Mouse (Mus musculus) kidney, postnatal 25 days (tissue): ENCODE data around the gene Prkag2.

Source experiments
- DNase-seq, 2 experiments: peaks; one replicate each; pipeline ENCODE4 v3.0.0; 2021; ENCODE audit warnings: mixed read lengths in 2 of 2

Prkag2 gene

DNA sequence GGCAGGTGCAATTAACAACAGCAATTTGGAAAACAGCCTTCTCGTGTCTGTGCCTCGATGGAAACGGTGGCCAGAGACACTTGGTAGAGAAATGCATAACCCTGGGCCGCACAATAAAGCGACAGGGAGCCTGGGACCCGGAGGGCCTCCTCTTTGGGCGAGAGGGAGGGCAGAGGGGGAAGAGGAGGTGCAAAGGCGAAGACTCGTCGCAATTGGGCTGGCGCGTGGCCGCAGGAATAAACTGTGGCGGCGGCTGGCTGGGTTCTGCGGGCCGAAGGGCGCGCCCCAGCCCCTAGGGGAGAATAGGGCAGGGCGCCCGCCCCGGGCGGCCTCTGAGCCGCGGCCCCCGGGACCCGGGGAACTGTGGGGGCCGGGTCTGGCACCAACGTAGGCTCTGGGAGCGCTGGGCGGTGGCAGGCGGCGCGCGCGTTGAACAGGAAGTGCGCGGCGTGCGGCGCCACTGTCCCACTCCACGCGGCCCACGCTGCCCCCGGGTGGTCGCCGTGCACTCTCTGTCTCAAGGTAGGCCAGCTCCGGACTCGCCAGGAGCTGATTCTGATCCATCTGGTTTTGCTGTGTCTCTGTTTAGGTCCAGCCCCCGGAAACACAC, at the start of gene Prkag2:
Gene Prkag2 (minus strand): TSS at position 127 of the 610 bp plus-strand sequence.
- DNase-seq: peak; percentile 77 to 90

DNA sequence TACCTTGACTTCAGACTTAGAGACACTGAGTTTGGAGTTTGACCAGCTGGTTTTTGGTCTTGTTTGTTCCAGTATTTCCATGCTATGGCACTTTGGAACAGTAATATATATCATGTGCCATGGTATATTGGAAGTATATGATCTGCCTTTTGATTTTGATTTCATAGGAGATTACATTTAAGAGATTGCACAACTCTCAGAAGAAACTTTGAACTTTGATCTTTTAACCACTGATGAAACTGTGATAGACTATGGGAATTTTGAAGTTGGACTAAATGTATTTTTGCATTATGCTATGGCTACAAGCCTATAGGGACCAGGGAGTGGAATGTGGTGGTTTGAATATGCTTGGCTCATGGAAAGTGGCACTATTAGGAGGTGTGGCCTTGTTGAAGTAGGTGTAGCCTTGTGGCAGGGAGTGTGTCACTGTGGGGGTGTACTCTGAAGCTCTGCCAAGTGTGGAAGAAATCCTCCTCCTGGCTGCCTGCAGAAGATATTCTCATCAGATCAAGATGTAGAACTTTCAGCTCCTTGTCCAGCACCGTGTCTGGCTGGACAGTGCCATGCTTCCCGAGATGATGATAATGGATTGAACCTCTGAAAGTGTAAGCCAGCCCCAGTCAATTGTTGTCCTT, 49.0 kb upstream of the Prkag2 start:
- no peak for DNase-seq

DNA sequence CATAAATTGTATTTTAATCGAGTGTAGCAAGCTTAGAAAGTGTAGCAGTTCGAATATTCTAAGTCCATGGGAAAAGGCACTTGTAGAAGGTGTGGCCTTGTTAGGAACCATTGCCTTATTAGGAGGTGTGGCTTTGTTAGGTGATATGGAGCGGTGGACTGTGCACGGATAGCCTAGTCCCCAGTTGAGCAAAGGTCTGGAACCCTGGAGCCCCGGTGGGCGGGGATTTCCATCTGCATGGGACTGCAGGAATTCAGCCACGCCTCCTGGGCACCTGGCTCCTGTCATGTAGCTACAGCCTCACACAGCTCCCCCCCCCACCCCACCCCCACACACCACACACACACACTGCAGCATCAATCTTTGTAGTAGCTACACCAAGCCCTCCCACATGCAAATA, 46.3 kb upstream of the Prkag2 start:
- peak; percentile 49 to 69 for DNase-seq

DNA sequence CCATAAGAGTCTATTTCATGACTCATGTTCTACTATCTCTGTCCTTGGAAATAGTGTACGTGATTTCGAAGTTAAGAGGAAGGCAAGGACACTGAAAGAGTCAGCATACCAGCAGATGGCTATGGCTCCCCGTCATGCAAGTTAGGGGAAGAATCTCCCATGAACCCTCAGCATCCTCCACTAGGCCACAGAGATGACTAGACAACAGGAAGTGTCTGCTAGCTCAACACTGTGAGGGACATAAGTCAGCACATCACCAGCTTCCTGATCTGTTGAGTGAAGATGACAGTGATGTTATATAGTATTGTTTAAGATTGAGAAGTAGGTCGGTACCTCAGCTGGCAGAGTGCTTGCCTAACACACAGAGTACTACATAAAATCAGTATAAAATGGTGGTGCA, 27.4 kb upstream of the Prkag2 start:
- DNase-seq: no peak

DNA sequence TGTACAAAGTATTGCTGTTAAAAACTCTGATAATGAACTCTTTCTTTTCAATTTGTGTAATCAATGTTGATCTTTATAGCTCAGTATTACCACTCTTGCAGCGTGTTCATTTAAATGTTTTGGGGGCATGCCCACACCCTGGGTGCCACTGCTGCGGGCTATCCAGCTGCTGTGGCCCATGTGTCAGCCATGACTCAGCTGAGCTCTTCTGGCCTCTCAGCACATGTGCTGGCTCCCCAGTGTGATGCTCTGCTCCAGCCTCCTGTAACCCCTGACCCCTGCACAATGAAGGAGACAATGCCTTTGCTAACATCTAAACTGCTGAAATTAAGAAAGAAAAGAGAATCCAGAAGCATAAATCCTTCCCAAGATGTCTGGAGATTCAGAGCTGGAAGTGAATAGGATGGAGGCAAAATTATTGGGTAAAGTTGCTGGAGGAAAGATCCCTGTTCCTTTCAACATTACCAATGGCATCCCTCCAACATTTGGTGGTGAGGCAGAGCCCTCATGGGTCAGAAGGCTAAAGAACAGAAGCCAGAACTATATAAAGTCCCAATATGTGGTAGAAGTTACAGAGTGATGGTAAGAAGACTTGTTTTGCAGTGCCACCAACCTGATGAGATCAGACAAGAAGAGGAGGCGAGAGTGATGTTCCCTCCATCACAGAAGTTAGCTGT, 25.6 kb upstream of the Prkag2 start:
- no peak for DNase-seq

DNA sequence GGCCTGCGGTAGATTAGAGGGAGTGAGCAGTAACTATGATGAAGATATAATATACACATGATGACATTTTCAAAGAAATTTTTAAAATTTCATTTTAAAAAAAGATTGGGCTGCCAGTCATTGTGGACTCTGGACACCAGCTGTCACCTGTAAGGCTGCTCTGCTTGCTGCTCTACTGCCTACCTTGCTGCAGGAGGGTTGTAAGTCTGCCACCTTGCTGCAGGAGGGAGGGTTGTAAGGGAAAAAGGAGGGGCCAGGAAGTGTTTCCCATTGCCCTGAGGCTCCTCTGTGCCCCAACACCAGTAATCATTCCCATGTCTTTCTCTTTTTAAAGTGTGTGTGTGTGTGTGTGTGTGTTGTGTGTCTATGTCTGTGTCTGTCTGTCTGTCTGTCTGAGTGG, 22.1 kb upstream of the Prkag2 start:
- no peak for DNase-seq

- DNase-seq: no peak
Measured at GRCm38 (mm10) chr5:25119148-25119547, 18.7 kb upstream of the Prkag2 start.

DNA sequence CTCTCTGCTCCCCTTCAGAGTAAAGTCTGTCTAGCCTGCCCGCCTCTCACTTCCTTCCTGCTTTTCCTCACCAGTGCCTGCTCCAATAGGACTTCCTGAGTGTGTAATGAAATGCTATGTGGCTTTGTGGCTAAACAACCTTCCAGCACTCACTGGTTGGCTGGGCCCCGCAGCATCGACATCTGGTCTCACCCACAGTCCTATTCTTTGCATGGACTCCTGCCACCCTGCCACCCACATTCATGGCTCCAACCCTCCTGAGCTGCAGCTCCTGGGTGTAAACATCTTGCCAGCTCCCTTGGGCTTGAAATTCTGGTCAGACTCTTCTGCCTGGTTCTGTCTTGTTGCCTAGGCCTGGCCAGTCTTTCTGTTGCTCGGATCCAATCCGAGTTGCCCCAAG, 15.6 kb upstream of the Prkag2 start:
- no peak for DNase-seq

- DNase-seq: no peak
Measured at GRCm38 (mm10) chr5:25115216-25115615, 14.8 kb upstream of the Prkag2 start.

DNA sequence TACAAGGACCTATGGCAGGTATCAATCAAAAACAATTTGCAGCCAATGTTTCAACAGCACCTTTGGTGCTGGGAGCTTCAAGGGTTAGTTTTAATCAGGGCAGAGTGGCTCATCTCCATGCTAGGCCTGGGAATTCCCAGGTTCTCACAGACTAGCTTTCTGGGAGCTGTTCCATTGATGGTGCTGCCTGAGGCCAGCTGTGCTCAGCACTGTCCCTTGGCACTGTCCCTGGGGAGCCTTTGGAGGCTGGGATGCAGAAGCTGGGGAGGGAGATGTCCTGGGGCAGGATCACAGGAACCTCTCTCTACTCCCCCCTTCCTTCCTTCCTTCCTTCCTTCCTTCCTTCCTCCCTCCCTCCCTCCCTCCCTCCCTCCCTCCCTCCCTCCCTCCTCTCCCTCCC, 13.7 kb upstream of the Prkag2 start:
- no peak for DNase-seq

GRCm38 (mm10) chr5:25110314-25110713, 9.9 kb upstream of the Prkag2 start:
- DNase-seq: no peak

- no peak for DNase-seq
Measured at GRCm38 (mm10) chr5:25105748-25106147, 5.3 kb upstream of the Prkag2 start.

- DNase-seq: peak; percentile 76 to 91
Measured at GRCm38 (mm10) chr5:25101126-25101523, 683 bp upstream of the Prkag2 start.

DNA sequence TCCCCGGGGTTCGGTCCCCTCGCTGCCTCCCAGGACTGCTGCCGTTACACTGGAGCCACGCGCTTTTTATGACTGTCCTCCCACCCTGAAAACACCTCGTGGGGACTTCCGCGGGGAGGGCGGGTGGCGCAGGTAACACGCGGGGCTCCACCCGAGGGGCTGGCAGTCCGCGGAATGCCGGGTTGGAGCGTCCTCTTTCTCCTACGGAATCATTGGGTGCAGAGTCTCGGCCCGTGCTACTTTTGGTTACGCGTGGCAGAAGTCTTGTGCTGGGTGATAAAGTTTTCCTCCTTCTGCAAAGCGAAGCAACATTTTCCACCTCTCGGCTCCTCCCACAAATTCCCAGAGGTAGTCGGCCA, 306 bp downstream of the Prkag2 start:
- peak in 1 of 2 experiments; percentile 64 for DNase-seq

DNA sequence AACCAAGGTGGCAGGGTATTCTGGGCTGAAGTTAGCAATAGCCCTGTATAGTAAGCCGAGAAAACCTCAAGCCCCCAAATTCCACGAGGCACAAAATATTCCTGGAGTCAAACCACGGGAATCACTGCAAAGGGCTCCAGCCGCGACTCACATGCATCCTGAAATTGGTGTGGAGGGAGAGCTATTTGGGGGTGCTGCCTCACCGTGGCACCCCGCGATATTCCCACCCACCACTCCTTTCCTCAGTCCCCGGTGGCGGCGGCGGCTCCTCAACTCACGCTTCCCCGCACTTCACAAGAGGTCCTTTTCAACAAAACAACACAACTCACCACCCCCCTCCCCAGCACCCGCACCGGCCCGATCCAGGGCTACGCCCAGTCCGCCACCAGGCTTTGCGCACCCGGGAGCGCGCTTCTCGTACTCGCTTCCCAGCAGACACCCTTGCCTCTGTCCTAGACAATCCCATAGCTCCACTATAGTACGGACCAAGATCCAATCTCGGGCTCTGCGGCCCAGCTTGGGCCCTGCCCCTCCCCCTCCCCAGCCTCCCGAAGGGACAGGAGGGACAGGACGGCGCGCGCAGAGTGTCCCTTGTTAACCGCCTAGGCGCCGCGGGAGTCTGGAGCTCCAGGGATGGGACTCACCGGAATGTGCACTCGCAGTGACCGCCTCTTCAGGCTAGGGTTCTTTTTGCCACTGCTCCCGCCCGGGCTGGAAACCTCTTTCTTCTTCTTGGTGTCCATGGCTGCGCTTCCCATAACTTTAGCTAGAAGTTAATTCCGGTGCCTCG, 880 bp downstream of the Prkag2 start:
- peak; percentile 59 to 81 for DNase-seq

GRCm38 (mm10) chr5:25097891-25098290, 2.6 kb downstream of the Prkag2 start:
- DNase-seq: peak in 1 of 2 experiments; percentile 34

- DNase-seq: no peak
Measured at GRCm38 (mm10) chr5:25096431-25096830, 4.0 kb downstream of the Prkag2 start.

DNA sequence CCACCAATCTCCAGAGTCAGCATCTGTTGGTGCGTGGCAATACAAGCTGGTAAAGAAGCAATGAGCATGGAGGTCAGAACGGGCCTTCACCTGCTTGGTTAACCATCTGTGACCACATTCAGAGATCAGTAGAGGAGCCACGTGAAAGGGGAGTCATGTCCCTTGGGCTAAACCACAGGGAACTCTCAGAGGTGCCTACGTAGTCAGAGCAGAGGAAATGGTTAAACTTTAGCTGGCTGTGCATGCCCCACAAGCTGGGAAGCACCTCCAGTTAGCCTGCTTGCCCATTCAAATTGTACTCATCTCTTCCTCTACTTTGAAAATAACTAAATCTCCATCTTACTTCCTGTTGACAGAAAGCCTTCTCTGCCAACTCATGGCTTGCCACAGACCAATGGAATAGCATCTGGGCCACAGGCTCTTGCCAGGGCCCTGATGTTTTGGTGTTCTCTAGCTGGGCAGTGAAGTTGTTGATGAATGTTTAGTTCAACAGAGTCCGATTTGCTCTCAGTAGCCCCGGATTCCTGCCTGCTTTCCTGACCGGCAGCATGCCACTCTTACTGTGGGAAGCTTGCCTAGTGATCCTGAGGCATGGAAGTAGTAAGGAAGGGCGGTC, 7.7 kb downstream of the Prkag2 start:
- peak; percentile 75 to 90 for DNase-seq

GRCm38 (mm10) chr5:25089258-25089972, 11.0 kb downstream of the Prkag2 start:
- DNase-seq: no peak

- DNase-seq: no peak
Measured at GRCm38 (mm10) chr5:25088633-25089032, 11.8 kb downstream of the Prkag2 start.

GRCm38 (mm10) chr5:25088111-25088510, 12.3 kb downstream of the Prkag2 start:
- no peak for DNase-seq

DNA sequence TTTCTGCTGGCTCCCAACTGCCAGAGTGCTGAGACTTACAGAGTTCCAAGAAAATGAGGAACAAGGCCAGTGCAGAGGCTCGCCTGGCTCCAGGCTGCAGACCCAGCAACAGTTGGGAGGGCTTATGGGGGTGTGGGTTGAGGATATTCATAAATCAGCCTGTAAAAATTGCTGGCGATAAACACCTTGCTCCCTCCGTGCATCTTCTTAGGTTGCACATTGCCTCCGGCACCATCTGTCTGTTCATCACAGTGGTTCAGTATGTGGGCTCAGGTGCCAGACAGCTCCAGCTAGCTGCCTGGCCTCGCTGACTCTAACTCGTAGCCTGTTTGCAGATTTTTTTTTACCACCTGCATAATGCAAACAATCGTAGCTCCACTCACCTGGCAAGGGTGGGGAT, 13.4 kb downstream of the Prkag2 start:
- no peak for DNase-seq
